Mouse (Mus musculus): Measurements from ENCODE around the gene Gck.
A peak's percentile ranks its signal among the peaks of the same experiment; 100 is the strongest.

DNA sequence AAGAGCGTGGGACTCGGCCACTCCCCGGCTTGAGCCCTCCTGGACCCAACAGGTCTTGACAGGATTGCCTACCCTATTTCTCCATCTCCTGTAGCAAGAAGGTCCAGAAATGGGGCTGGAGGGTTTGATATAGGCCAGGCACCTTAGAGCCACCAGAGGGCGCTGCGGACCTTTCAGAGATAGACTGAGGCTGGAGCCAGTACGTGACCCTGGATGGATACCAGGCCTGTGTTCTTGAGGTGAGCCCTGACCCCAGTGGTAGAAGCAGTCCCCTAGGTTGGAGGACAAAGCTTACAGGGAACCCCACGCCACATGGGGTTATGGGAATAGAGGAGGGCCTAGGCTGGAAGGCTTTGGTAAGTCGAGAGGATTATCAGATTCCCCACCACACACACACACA lies 46.1 kb upstream of the Gck start:
- TF ChIP-seq POLR2A (IDR thresholded peaks at IDR 0.05; ENCODE audit: low read depth, low read length) (no peak), CTCF (IDR thresholded peaks at IDR 0.05; ENCODE audit: borderline replicate concordance, insufficient read depth, low read length) (peak; percentile 81)

Data from embryonic fibroblast, embryonic 13.5 days (primary cell).